Mouse (Mus musculus): ENCODE measurements around the gene Aifm2. TPM values are rescaled to one million over a fixed set of nuclear protein-coding genes. Genes with fewer than 3 reads are reported as not detected.

The Aifm2 gene
- polyA plus RNA-seq, 1 experiment: 1.5 TPM

DNA sequence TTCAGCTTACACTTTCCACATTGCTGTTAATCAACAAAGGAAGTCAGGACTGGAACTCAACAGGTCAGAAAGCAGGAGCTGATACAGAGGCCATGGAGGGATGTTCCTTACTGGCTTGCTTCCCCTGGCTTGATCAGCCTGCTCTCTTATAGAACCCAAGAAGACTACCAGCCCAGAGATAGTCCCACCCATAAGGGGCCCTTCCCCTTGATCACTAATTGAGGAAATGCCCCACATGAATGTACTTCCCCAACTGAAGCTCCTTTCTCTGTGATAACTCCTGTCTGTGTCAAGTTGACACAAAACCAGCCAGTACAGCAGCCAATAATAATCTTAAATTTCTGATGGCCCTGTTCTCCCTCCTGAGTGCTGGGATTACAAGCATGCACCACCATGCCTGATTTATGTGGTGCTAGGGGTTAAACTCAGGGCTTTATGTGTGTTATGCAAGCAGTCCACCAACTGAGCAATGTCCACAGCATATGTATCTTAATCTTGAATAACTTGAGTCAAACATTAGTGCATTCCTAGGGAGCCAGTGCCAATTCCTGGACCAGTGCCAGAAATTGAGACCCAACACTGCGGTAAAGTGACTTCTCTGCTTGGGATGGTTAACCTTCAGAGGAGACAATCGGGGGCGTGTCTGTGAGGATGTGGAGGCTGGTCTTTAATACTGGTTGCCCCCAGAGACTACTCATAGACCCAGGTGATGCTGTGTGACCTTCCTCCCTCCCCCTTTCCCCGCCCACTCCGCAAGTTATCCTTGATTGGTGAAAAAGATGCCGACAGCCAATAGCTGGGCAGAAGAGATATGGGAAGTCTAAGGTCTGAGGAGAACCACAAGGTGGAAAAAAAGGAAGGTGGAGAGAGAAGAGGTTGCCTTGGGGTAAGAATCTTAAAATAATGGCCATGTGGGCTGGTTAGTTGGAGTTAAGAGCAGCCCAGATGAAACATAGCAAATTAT lies 8.4 kb upstream of the Aifm2 start:
- no peak for TF ChIP-seq GATA1 (IDR thresholded peaks at IDR 0.05; ENCODE audit: low read length)

DNA sequence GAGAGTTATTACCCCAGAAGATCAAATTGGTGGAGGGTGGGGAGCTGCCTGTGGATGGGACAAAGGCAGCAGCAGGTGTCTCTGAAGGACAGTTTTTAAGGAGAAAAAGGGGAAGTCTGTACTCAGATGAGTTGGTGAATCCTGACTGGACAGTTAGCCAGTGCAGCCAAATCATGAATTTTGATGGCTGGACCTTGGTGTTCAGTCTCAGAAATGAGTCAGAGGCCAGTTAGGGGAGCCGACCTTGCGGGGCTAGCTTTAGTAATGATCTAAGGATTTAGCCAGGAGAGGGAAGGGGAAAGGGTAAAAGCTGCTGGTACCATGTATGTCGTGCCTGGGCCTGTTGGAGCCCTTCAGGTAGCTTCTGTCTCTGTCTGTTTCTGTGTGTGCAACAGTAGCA lies 1.5 kb upstream of the Aifm2 start:
- no peak for TF ChIP-seq GATA1 (IDR thresholded peaks at IDR 0.05; ENCODE audit: low read length)

DNA sequence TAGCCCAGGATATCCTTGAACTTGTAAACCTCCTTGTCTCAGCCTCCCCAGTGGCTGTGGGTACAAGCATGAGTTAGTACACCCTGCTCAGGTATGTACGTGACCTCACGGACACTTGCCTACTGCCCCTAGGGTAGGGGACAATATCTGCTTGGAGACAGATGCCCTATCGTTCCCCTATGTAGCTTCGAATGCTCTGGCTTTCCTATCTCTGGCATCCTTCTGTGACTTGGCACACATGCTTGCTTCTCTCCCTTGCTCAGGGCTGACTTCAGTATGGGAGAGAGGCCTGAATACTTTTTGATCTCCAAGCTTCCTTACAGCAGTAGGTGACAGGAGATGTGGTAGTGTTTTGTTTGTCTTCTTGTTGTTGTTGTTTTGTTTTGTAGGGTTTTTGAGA lies 917 bp upstream of the Aifm2 start:
- TF ChIP-seq GATA1 (IDR thresholded peaks at IDR 0.05; ENCODE audit: low read length): no peak

DNA sequence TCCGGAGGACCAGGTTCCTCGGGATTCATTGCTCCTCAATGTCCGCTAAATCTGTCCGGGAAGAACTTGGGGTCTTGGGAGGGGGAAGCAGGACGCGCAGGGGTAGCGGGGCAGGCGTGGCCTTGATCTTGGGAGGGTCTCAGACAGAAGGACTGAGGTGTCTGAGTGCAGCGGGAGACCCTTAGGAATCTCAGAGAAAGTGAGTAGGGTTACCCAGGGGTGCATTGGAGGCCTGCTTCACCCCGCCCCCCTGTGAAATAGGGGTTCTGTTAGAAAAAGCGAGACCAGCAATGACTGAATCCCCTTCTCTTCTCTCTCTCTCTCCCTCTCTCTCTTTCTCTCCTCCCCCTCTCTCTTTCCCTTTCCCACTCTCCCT lies 387 bp downstream of the Aifm2 start:
- no peak for TF ChIP-seq GATA1 (IDR thresholded peaks at IDR 0.05; ENCODE audit: low read length)

DNA sequence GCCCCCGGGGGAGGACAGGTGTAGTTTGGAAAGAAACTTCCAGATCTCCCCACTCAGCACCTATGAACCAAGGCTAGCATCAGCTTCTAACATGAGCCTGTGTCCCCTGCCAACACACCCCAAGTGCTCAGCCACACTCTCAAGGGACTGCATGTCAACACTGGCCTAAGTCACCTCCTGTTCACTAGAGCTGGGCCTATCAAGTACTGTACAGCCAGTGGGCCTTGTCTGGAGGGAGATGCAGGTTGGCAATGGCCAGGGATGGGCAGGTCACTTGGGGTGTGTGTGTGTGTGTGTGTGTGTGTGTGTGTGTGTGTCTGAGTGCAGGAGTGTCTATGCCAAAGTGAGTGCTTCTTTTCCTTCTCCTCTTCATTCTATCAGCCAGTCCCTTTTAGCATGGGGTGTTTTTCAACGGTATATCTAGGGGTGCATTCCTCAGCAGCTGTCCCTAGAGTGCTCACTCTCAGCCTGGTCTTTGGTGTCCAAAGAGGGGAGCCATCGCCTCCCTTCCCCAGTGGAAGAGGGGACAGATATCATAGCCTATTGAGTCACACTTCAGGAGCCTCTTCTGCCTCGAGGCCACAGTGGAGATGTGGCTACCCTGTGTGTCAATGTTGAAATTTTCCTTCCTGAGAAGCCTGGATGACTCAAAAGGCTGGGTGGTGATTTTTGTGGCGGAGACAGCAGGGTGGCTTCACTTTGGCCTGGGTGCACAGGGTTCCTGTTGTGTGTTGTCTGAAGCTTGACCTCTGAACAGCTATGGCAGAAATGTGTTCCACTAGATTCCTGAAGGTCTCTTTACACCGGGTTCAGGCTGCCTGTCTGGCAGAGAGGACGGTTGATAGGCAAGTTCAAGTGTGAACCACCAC lies 1.2 kb downstream of the Aifm2 start:
- no peak for TF ChIP-seq GATA1 (IDR thresholded peaks at IDR 0.05; ENCODE audit: low read length)

DNA sequence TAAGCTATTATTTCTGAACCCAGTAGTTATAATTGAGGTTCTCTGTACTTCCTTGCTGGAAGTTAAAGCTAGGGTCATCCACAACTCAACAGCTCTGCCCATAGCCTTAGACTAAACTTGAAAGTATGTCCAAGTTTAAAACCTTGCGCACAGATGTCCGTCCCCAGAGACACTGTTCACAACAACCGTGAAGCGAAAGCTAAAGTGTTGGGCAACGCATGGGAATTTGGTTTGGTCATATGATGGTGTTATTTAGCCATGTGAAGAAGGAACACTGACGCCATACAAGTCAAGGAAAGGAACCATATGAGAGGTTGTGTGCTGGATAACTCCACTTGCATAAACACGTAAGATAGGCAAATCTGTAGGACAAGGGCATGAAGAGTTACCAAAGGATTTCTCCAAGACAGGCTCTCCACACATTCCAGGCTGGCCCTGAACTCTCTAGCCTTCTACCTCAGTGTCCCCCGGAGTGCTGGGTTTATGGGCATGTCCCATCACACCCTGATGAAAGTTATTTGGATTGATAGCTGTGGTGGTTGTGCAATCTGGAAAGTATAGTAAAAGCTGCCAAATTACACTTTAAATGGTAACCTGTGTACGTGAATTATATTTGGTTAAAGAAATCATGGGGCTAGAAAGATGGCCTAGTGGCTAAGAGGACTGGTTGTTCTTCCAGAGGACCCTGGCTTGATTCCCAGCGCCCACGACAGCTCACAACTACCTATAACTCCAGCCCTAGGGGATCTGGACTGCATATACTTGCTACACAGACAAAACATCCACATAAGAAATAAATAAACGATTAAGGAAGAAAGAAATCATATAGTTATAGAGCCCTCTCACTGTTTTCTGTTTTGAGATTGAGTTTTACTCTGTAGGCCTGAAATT lies 2.6 kb downstream of the Aifm2 start:
- TF ChIP-seq GATA1 (IDR thresholded peaks at IDR 0.05; ENCODE audit: low read length): no peak

DNA sequence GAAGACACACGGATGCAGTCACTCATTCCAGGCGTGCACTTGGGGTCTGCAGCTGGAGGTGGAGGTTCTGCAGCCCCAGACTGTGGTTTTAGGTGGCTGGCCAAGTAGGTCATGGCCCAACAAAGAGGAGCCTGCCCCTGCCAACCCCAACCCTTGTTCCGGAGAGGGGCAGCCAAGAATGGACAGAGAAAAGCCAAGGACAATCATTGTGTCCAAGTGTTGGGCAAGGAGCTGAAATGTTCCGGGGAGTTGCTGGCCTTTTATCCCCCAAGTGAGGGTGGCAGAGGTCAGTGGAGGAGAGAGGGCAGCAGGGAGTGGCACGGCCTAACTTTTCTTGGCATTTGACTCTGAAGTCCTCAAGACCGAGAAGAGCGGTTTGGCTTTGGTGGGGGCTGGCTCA lies 5.3 kb downstream of the Aifm2 start:
- no peak for TF ChIP-seq GATA1 (IDR thresholded peaks at IDR 0.05; ENCODE audit: low read length)

DNA sequence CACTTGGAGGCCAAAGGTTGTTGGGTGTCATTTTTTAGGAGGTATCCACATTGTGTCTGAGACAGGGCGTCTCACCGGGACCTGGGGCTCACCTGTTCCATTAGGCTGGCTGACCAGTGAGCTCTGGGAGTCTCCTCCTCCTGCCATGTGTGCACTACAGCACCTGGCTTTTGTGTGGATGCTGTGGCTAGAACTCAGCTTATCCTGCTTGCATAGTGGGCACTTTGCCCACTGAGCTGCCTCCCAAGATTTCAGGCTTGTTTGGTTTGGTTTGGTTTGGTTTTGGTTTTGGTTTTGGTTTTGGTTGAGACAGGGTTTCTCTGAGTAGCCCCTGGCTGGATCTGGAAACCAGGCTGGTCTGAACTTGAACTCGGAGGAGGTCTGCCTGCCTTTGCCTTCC lies 7.2 kb downstream of the Aifm2 start:
- TF ChIP-seq GATA1 (IDR thresholded peaks at IDR 0.05; ENCODE audit: low read length): no peak

DNA sequence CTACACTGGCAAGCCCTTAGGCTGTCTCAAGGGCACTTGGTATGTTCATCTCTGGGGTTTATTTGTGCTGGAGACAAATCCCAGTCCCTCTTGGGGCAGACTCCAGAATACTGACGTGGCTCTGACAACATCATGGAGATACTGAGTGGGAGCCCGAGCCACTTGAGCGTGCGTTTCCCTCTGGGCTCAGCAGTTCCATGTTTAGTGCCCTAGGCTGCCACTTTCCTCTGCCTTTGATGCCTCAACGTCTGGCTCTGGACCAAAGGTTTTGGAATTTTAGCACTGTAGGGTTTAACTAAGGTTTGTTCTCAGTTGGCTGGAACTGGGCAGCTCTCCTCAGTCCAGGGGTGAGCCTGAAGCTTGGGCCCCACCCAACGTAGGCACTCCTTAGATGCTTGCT lies 8.2 kb downstream of the Aifm2 start:
- TF ChIP-seq GATA1 (IDR thresholded peaks at IDR 0.05; ENCODE audit: low read length): no peak

DNA sequence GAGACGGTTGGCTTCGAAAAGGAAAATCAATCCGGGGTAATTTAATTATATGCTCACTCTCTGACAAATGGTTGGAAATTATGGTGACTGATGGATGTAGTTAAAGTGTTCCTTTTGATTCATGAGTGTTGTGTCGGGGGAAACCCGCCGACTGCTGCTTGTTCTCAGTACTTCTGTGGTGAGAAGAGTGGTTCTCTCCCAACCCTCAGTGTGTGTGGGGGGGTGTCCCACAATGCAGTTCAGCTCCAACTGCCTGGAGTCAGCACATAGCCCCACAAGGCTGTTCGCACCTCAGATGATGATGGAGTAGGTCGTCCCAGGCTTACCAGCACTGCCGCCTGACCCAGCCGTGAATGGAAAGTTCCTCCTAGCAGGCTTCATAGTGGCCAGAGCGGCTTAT lies 14.1 kb downstream of the Aifm2 start:
- TF ChIP-seq GATA1 (IDR thresholded peaks at IDR 0.05; ENCODE audit: low read length): no peak

DNA sequence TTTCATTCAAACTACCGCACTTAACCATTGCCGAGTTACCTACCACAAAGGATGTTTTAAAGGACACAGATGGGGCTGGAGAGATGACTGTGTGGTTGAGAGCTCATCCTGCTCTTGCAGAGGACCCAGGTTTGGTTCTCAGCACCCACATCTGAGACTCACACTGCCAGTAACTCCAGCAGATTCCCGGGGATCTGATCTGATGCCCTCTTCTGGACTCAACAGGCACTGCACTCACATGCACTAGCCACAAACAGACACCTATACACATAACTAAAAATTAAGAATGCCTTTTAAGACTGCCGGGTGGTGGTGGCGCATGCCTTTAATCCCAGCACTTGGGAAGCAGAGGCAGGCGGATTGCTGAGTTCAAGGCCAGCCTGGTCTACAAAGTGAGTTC lies 15.1 kb downstream of the Aifm2 start:
- TF ChIP-seq GATA1 (IDR thresholded peaks at IDR 0.05; ENCODE audit: low read length): no peak

DNA sequence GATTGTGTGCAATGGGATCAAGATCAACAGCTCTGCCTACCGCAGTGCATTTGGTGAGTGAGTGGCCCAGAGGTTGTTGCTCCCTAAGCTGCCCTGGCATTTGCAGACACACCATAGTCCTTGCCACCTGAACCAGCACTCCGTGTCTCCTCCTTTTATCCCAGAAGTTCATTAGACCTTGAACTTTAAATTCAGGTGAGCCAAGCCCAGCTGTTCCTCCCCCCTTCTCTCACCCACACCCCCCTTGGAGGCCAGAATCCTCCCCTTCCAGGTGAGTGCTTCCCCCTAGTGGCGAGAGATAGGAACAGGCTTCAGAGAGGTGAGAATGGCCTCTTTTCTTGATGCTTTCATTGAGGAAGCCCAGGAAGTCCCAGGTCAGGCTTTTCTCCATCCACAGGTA lies 19.3 kb downstream of the Aifm2 start:
- TF ChIP-seq GATA1 (IDR thresholded peaks at IDR 0.05; ENCODE audit: low read length): no peak

DNA sequence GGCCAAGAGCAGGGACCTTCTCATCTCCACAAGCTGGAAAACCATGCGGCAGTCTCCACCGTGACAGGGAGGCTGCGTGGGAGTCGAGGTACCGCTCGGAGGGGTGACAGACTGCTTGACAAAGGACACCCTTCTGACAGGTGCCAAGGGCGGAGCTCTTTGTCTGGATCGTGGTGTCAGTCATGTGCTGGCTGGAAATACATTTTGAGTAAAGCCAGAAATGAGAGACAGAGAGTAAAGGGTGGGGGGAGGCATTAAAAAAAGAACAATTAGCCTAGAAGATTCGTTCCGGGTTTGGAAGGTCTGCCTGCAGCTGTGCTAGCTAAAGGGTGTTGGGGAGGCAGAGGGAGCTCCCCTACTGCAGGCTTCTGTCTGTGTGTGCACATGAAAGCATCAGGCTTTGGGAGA lies 21.6 kb downstream of the Aifm2 start:
- TF ChIP-seq GATA1 (IDR thresholded peaks at IDR 0.05; ENCODE audit: low read length): no peak

DNA sequence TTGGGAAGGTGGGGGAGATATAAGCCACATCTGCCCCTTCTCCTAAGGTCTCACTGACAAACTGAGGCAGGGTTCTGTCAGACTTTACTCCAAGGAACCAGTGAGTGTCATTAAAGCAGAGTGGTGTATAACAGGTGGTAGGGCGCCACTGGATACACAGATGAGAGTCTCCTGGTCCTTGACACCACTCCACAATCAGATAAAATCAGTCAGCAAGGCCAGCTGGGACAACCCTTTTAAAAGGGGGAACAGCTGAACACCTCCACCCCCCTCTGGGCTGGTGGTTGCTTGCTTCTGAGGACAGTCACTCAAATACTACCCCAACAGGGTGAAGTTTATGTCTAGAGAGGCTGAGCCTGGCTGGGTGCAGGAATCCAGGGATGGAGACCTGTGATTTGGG lies 22.5 kb downstream of the Aifm2 start:
- TF ChIP-seq GATA1 (IDR thresholded peaks at IDR 0.05; ENCODE audit: low read length): no peak

DNA sequence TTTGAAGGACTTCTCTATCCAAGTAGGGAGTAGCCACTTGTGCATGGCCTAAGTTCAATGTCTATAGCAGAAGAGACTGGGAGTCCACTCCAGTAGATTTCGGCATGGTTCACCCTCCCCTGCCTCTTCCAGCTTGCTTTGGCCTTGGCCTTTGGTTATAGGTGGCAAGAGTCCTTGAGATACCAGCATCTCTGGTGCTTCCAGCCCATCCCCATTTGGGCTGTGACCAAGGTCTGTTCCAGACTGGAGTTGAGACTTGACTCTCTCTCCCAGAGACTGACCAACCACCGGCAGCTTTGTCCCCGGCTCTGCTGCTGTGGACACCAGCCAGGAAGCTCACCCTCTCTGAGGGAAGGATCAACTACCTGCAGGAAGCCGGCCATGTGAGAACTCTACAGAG lies 23.1 kb downstream of the Aifm2 start:
- no peak for TF ChIP-seq GATA1 (IDR thresholded peaks at IDR 0.05; ENCODE audit: low read length)

Measured in G1E-ER4 (cell line).